Mouse (Mus musculus) midbrain, embryonic 11.5 days (tissue): ENCODE results near the gene Iqcf6. TPM values are rescaled to one million over a fixed set of nuclear protein-coding genes. Genes with fewer than 3 reads are reported as not detected.
"Not testable (repeated sequence)": the region's sequence is repeated elsewhere in the genome, so short reads cannot be mapped to it uniquely, and the experiment has no call there.

Experiments used
- ATAC-seq: fragments of 200-750 bp; cut with Nextera tagmentation; 2 replicates; pipeline ENCODE4 v1.8.0; 2017; ENCODE audit warnings: moderate TSS enrichment, moderate library complexity; ENCODE audit not compliant: low FRiP score
- DNase-seq: peaks from one replicate; pipeline ENCODE4 v3.0.0; 2015; ENCODE audit warnings: low spot score; ENCODE audit errors: missing footprints
- H3K27ac ChIP-seq: fragments of 300-500 bp; sonication (generic); 2 replicates; pipeline ENCODE4 v1.5.1; 2014; ENCODE audit warnings: low read depth, low read length
- H3K27me3 ChIP-seq: fragments of 300-500 bp; sonication (generic); 2 replicates; pipeline ENCODE4 v1.6.1; 2014; ENCODE audit warnings: mild to moderate bottlenecking, low read length, moderate library complexity, mixed read lengths; ENCODE audit not compliant: control insufficient read depth, insufficient read depth
- H3K36me3 ChIP-seq: fragments of 300-500 bp; sonication (generic); 2 replicates; pipeline ENCODE4 v1.6.1; 2014; ENCODE audit warnings: mild to moderate bottlenecking, low read length, moderate library complexity, mixed read lengths; ENCODE audit not compliant: control insufficient read depth, insufficient read depth
- H3K4me1 ChIP-seq: fragments of 300-500 bp; sonication (generic); 2 replicates; pipeline ENCODE4 v1.6.1; 2014; ENCODE audit warnings: low read length; ENCODE audit not compliant: control insufficient read depth, insufficient read depth
- H3K4me2 ChIP-seq: fragments of 300-500 bp; sonication (generic); 2 replicates; pipeline ENCODE4 v1.6.1; 2014; ENCODE audit warnings: mild to moderate bottlenecking, moderate library complexity
- H3K4me3 ChIP-seq: fragments of 300-500 bp; sonication (generic); 2 replicates; pipeline ENCODE4 v1.5.1; 2014; ENCODE audit warnings: low read depth, low read length
- H3K9ac ChIP-seq: fragments of 300-500 bp; sonication (generic); 2 replicates; pipeline ENCODE4 v1.6.1; 2014; ENCODE audit warnings: low read length
- H3K9me3 ChIP-seq: fragments of 300-500 bp; sonication (generic); 2 replicates; pipeline ENCODE4 v1.6.1; 2016; ENCODE audit warnings: low read length; ENCODE audit not compliant: control insufficient read depth
- WGBS: fragments of 180-500 bp; shearing (Covaris S2); extraction: QIAGEN DNeasy Blood & Tissue Kit; methylation state at CpG from one replicate; pipeline ENCODE4 v1.1.7; 2014; 5-methylcytosine and 5-hydroxymethylcytosine counted together
- polyA plus RNA-seq: library from polyadenylated mRNA; unstranded; fragments of >200 nt; fragmentation: Nextera tagmentation; extraction: Ambion mirVana; gene quantifications from 2 replicates; pipeline ENCODE4 v1.2.1, GENCODE M21; 2014

Gene Iqcf6
- polyA plus RNA-seq, 1 experiment from 2014 or later = not detected

GRCm38 (mm10) chr9:106613951-106614350, 12.4 kb upstream of the Iqcf6 start:
- Histone ChIP-seq H3K27me3 (no peaks in the 10 kb centered on the region), H3K4me2 (no peak overlapping the region), H3K27ac (no peak overlapping the region), H3K9me3 (no peaks in the 10 kb centered on the region), H3K4me3 (no peak overlapping the region), H3K4me1 (no peaks in the 10 kb centered on the region), H3K36me3 (no peaks in the 10 kb centered on the region), H3K9ac (no peak overlapping the region)
- peak; percentile 81 for DNase-seq
- WGBS = 74% methylated on average over 2 of the region's 2 CpGs
- ATAC-seq = no peak

GRCm38 (mm10) chr9:106614616-106615015, 11.8 kb upstream of the Iqcf6 start:
- 46% methylated on average over 3 of the region's 3 CpGs for WGBS
- DNase-seq (no peak), ATAC-seq (no peak)

GRCm38 (mm10) chr9:106616306-106616705, 10.1 kb upstream of the Iqcf6 start:
- Histone ChIP-seq H3K27ac (no peak overlapping the region), H3K4me2 (no peak overlapping the region), H3K9me3 (peaks cover 3% of the 10 kb centered on the region; the same call in 1 of the 2 replicates), H3K4me1 (no peaks in the 10 kb centered on the region), H3K4me3 (no peak overlapping the region), H3K9ac (no peak overlapping the region), H3K27me3 (no peaks in the 10 kb centered on the region), H3K36me3 (no peaks in the 10 kb centered on the region)
- ATAC-seq = no peak
- WGBS = 89% methylated on average over 9 of the region's 9 CpGs
- peak; percentile 21 for DNase-seq

More at GRCm38 (mm10) chr9:106614616-106615015, 11.8 kb upstream of the Iqcf6 start:
- no peak overlapping the region for H3K4me2 ChIP-seq
- peaks cover 3% of the 10 kb centered on the region; the same call in 1 of the 2 replicates for H3K9me3 ChIP-seq
- no peak overlapping the region for H3K27ac ChIP-seq
- no peak overlapping the region for H3K4me3 ChIP-seq
- H3K9ac ChIP-seq = no peak overlapping the region
- H3K4me1 ChIP-seq = no peaks in the 10 kb centered on the region
- no peaks in the 10 kb centered on the region for H3K36me3 ChIP-seq
- no peaks in the 10 kb centered on the region for H3K27me3 ChIP-seq

- H3K4me2 ChIP-seq = no peak overlapping the region
- WGBS = 88% methylated on average over 3 of the region's 3 CpGs
- H3K9ac ChIP-seq = no peak overlapping the region
- H3K27me3 ChIP-seq = no peaks in the 10 kb centered on the region
- no peak for ATAC-seq
- no peak for DNase-seq
- no peaks in the 10 kb centered on the region for H3K4me1 ChIP-seq
- no peak overlapping the region for H3K27ac ChIP-seq
- H3K36me3 ChIP-seq = no peaks in the 10 kb centered on the region
- no peak overlapping the region for H3K4me3 ChIP-seq
- peaks cover 3% of the 10 kb centered on the region; the same call in 1 of the 2 replicates for H3K9me3 ChIP-seq
Measured at GRCm38 (mm10) chr9:106617496-106617895, 8.9 kb upstream of the Iqcf6 start.

GRCm38 (mm10) chr9:106627796-106628195, 1.4 kb downstream of the Iqcf6 start:
- not testable (repeated sequence) for ATAC-seq, H3K27ac ChIP-seq, H3K4me2 ChIP-seq, H3K9me3 ChIP-seq, H3K4me3 ChIP-seq, H3K9ac ChIP-seq, H3K36me3 ChIP-seq, DNase-seq, H3K27me3 ChIP-seq, H3K4me1 ChIP-seq
- WGBS = 27% methylated on average over 8 of the region's 8 CpGs

GRCm38 (mm10) chr9:106632185-106632584, 5.8 kb downstream of the Iqcf6 start:
- Histone ChIP-seq H3K9me3 (no peaks in the 10 kb centered on the region), H3K27ac (no peak overlapping the region), H3K27me3 (no peaks in the 10 kb centered on the region), H3K4me2 (no peak overlapping the region), H3K36me3 (no peaks in the 10 kb centered on the region), H3K9ac (no peak overlapping the region), H3K4me3 (no peak overlapping the region), H3K4me1 (no peaks in the 10 kb centered on the region)
- DNase-seq (peak; percentile 79), ATAC-seq (no peak)
- 71% methylated on average over 5 of the region's 5 CpGs for WGBS

GRCm38 (mm10) chr9:106638154-106638553, 11.8 kb downstream of the Iqcf6 start:
- H3K36me3 ChIP-seq = no peaks in the 10 kb centered on the region
- no peak overlapping the region for H3K9ac ChIP-seq
- H3K27ac ChIP-seq = no peak overlapping the region
- peak; percentile 47 for DNase-seq
- H3K4me1 ChIP-seq = no peaks in the 10 kb centered on the region
- H3K9me3 ChIP-seq = no peaks in the 10 kb centered on the region
- no peak overlapping the region for H3K4me2 ChIP-seq
- no peaks in the 10 kb centered on the region for H3K27me3 ChIP-seq
- no peak overlapping the region for H3K4me3 ChIP-seq
- ATAC-seq = no peak
- WGBS = 91% methylated on average over 8 of the region's 8 CpGs

- H3K4me3 ChIP-seq = no peak overlapping the region
- ATAC-seq = no peak
- H3K9ac ChIP-seq = no peak overlapping the region
- no peak overlapping the region for H3K27ac ChIP-seq
- no peak overlapping the region for H3K4me2 ChIP-seq
- 38% methylated on average over 5 of the region's 5 CpGs for WGBS
- DNase-seq = no peak
- H3K9me3 ChIP-seq = no peaks in the 10 kb centered on the region
- no peaks in the 10 kb centered on the region for H3K4me1 ChIP-seq
- no peaks in the 10 kb centered on the region for H3K27me3 ChIP-seq
- H3K36me3 ChIP-seq = no peaks in the 10 kb centered on the region
Measured at GRCm38 (mm10) chr9:106641346-106641745, 15.0 kb downstream of the Iqcf6 start.

GRCm38 (mm10) chr9:106643128-106643527, 16.7 kb downstream of the Iqcf6 start:
- 34% methylated on average over 7 of the region's 7 CpGs for WGBS
- Histone ChIP-seq H3K36me3 (no peaks in the 10 kb centered on the region), H3K9me3 (no peaks in the 10 kb centered on the region), H3K9ac (no peak overlapping the region), H3K27me3 (no peaks in the 10 kb centered on the region), H3K4me3 (no peak overlapping the region), H3K4me2 (no peak overlapping the region), H3K27ac (no peak overlapping the region), H3K4me1 (no peaks in the 10 kb centered on the region)
- ATAC-seq (peak; percentile 33; the same call in 1 of the 2 replicates), DNase-seq (peak; percentile 93)
